Mouse (Mus musculus): ENCODE data around the gene Pdlim4. TPM values are rescaled to one million over a fixed set of nuclear protein-coding genes. Genes with fewer than 3 reads are reported as not detected.
"Not testable (repeated sequence)": the region's sequence is repeated elsewhere in the genome, so short reads cannot be mapped to it uniquely, and the experiment has no call there.

Gene Pdlim4
- total RNA-seq, 2 experiments from 2014 or later: 34.7 to 38.8 TPM

GRCm38 (mm10) chr11:54062753-54063471 is 5.9 kb downstream of the Pdlim4 start:
- no peak for DNase-seq (ENCODE audit: low spot score in 2 of 2)

- DNase-seq (ENCODE audit: low spot score in 2 of 2): peak; percentile 36 to 51
Measured at GRCm38 (mm10) chr11:54062086-54062752, 6.6 kb downstream of the Pdlim4 start.

GRCm38 (mm10) chr11:54060316-54060715 is 8.5 kb downstream of the Pdlim4 start:
- DNase-seq (ENCODE audit: low spot score in 2 of 2): no peak

GRCm38 (mm10) chr11:54059526-54059925 is 9.3 kb downstream of the Pdlim4 start:
- DNase-seq (ENCODE audit: low spot score in 2 of 2): no peak

GRCm38 (mm10) chr11:54058643-54059042 is 10.2 kb downstream of the Pdlim4 start:
- DNase-seq (ENCODE audit: low spot score in 2 of 2): no peak

GRCm38 (mm10) chr11:54058056-54058617 is 10.7 kb downstream of the Pdlim4 start:
- no peak for DNase-seq (ENCODE audit: low spot score in 2 of 2)

- no peak for DNase-seq (ENCODE audit: low spot score in 2 of 2)
Measured at GRCm38 (mm10) chr11:54057428-54057827, 11.4 kb downstream of the Pdlim4 start.

GRCm38 (mm10) chr11:54056132-54056531 is 12.7 kb downstream of the Pdlim4 start:
- no peak for DNase-seq (ENCODE audit: low spot score in 2 of 2)

GRCm38 (mm10) chr11:54054257-54054656 is 14.6 kb downstream of the Pdlim4 start:
- no peak for DNase-seq (ENCODE audit: low spot score in 2 of 2)

GRCm38 (mm10) chr11:54053090-54053489 is 15.7 kb downstream of the Pdlim4 start:
- DNase-seq (ENCODE audit: low spot score in 2 of 2): no peak

GRCm38 (mm10) chr11:54052128-54052527 is 16.7 kb downstream of the Pdlim4 start:
- no peak for DNase-seq (ENCODE audit: low spot score in 2 of 2)

- no peak for DNase-seq (ENCODE audit: low spot score in 2 of 2)
Measured at GRCm38 (mm10) chr11:54051161-54051560, 17.7 kb downstream of the Pdlim4 start.

- DNase-seq (ENCODE audit: low spot score in 2 of 2): no peak
Measured at GRCm38 (mm10) chr11:54050205-54050604, 18.6 kb downstream of the Pdlim4 start.

GRCm38 (mm10) chr11:54040676-54041075 is 28.1 kb downstream of the Pdlim4 start:
- DNase-seq (ENCODE audit: low spot score in 2 of 2): no peak

GRCm38 (mm10) chr11:54032872-54033271 is 35.9 kb downstream of the Pdlim4 start:
- DNase-seq (ENCODE audit: low spot score in 2 of 2): not testable (repeated sequence)

- no peak for DNase-seq (ENCODE audit: low spot score in 2 of 2)
Measured at GRCm38 (mm10) chr11:54028997-54029396, 39.8 kb downstream of the Pdlim4 start.

- peak; percentile 37 to 54 for DNase-seq (ENCODE audit: low spot score in 2 of 2)
Measured at GRCm38 (mm10) chr11:54028044-54028951, 40.5 kb downstream of the Pdlim4 start, which contains the start of gene Slc22a4. Gene Slc22a4 (minus strand): TSS chr11:54028090.

GRCm38 (mm10) chr11:54027131-54028043 is 41.4 kb downstream of the Pdlim4 start:
- DNase-seq (ENCODE audit: low spot score in 2 of 2): no peak

- no peak for DNase-seq (ENCODE audit: low spot score in 2 of 2)
Measured at GRCm38 (mm10) chr11:54026491-54027041, 42.2 kb downstream of the Pdlim4 start.

All from adrenal gland, postnatal 4 days (tissue).